Mouse (Mus musculus) ES-E14 (cell line): Measurements from ENCODE around the gene Cdc42bpa.

Experiments
- CHD2 ChIP-seq: IDR thresholded peaks from 2 replicates; pipeline ENCODE4 v1.6.1; 2014; ENCODE audit warnings: mild to moderate bottlenecking, low read depth, low read length, inconsistent platforms
- HCFC1 ChIP-seq: IDR thresholded peaks from 2 replicates; pipeline ENCODE4 v1.6.1; 2012; ENCODE audit warnings: low read length, inconsistent platforms, borderline replicate concordance; ENCODE audit not compliant: insufficient read depth
- ZC3H11A ChIP-seq: IDR thresholded peaks from 2 replicates; pipeline ENCODE4 v1.6.1; 2012; ENCODE audit warnings: low read depth, mild to moderate bottlenecking, inconsistent platforms, low read length, borderline replicate concordance
- ZNF384 ChIP-seq: IDR thresholded peaks from 2 replicates; pipeline ENCODE4 v1.6.1; 2012; ENCODE audit warnings: low read depth, low read length, inconsistent platforms

- no peak for TF ChIP-seq ZC3H11A
- no peak for TF ChIP-seq CHD2
- TF ChIP-seq HCFC1: no peak
- TF ChIP-seq ZNF384: no peak
Observed at GRCm38 (mm10) chr1:180089176-180089575, 128.9 kb downstream of the Cdc42bpa start.
